In genomic region chr9:96207428-96207827, GRCm38 (mm10) we compare ENCODE assay signal across 24 mouse cellular contexts. TPM values are rescaled to one million over a fixed set of nuclear protein-coding genes. Genes with fewer than 3 reads are reported as not detected.
DNase-seq lines count a peak whose midpoint lies in the region; ATAC-seq and TF ChIP-seq lines count a peak whose summit lies in the region.
"Had no signal": no experiment of that assay in that cellular context is flagged by ENCODE, and none has a peak within 500 bp of the region (broad histone marks: within the 10 kb centered on the region; RNA-seq: fewer than 3 reads in every experiment).

No protein-coding gene starts in this region.

- no peaks in the 10 kb centered on the region for H3K9me3 ChIP-seq in MEL (replicated peaks; ENCODE audit: insufficient read depth, low read length)
- H3K9me3 ChIP-seq: embryonic facial prominence, embryonic 13.5 days; embryonic facial prominence, embryonic 15.5 days; forebrain, embryonic 13.5 days; forebrain, embryonic 15.5 days had no signal

- H3K4me1 ChIP-seq in MEL (ENCODE audit: control insufficient read depth in 1 of 2, insufficient read depth in 2 of 2, low read length in 2 of 2) = peaks cover 2 to 3% of the 10 kb centered on the region in 2 experiments; a peak in 2 of 4 replicates
- H3K4me1 ChIP-seq: embryonic facial prominence, embryonic 13.5 days; embryonic facial prominence, embryonic 15.5 days; forebrain, embryonic 13.5 days; forebrain, embryonic 15.5 days had no signal

- H3K4me3 ChIP-seq in MEL (ENCODE audit: control insufficient read depth in 1 of 2, insufficient read depth in 1 of 2, low read depth in 2 of 2, low read length in 2 of 2) = no peak overlapping the region
- H3K4me3 ChIP-seq: embryonic facial prominence, embryonic 13.5 days; embryonic facial prominence, embryonic 15.5 days; forebrain, embryonic 13.5 days; forebrain, embryonic 15.5 days had no signal

- TF ChIP-seq EP300 in MEL (IDR thresholded peaks at IDR 0.05; ENCODE audit: low read depth in 1 of 2, low read length in 2 of 2) = no peak

- no peak for TF ChIP-seq RAD21 in MEL (IDR thresholded peaks at IDR 0.05; ENCODE audit: low read depth, low read length)

- no peaks in the 10 kb centered on the region for H3K79me2 ChIP-seq in MEL (ENCODE audit: control insufficient read depth, insufficient read depth, low read length, poor library complexity)

- no peak overlapping the region for H3K9ac ChIP-seq in MEL (ENCODE audit: control insufficient read depth, low read depth, low read length, poor library complexity, severe bottlenecking)
- H3K9ac ChIP-seq: embryonic facial prominence, embryonic 13.5 days; embryonic facial prominence, embryonic 15.5 days; forebrain, embryonic 13.5 days; forebrain, embryonic 15.5 days; forebrain, postnatal 0 days had no signal

- no peak for TF ChIP-seq CTCF in MEL (IDR thresholded peaks at IDR 0.05 in 2 of 3, conservative IDR thresholded peaks at IDR 0.05 in 1 of 3; ENCODE audit: control insufficient read depth in 1 of 3, insufficient read depth in 1 of 3, low read depth in 2 of 3, low read length in 3 of 3, poor library complexity in 1 of 3, severe bottlenecking in 1 of 3)

- H3K27me3 ChIP-seq in MEL (ENCODE audit: control insufficient read depth in 1 of 2, insufficient read depth in 2 of 2, low read length in 2 of 2) = no peaks in the 10 kb centered on the region
- H3K27me3 ChIP-seq: embryonic facial prominence, embryonic 13.5 days; embryonic facial prominence, embryonic 15.5 days; forebrain, embryonic 13.5 days; forebrain, embryonic 15.5 days; Patski had no signal

- DNase-seq in MEL (ENCODE audit: low read depth, low spot score) (peak; percentile 58), liver (no peak)
- peak; percentile 51 for DNase-seq in brain, adult 2 months (ENCODE audit: low read depth, low spot score)
- DNase-seq in telencephalon, adult 2 months (ENCODE audit: low read depth, low spot score) = peak; percentile 39
- no peak for DNase-seq in left cerebral cortex, adult 8-10 months (ENCODE audit: low spot score in 2 of 2)
- DNase-seq in kidney, postnatal 36 days = no peak
- DNase-seq: adrenal gland, adult 8-10 months; adrenal gland, postnatal 14 days; adrenal gland, postnatal 36 days; cerebellum, adult 11 months; cerebellum, adult 18-20 months; cerebellum, adult 8-10 months; cerebellum, adult 9-11 months; cerebellum, postnatal 14 days; cerebellum, postnatal 36 days; embryo, embryonic 11 days; forebrain, postnatal 0 days had no signal

- TF ChIP-seq POLR2A in MEL (IDR thresholded peaks at IDR 0.05; ENCODE audit: control insufficient read depth in 1 of 2, insufficient read depth in 1 of 2, low read depth in 1 of 2, low read length in 2 of 2, poor library complexity in 1 of 2) = no peak

- peaks cover 0 to 7% of the 10 kb centered on the region in 2 experiments; a peak in 2 of 4 replicates for H3K36me3 ChIP-seq in MEL (ENCODE audit: control insufficient read depth in 1 of 2, insufficient read depth in 2 of 2, low read length in 2 of 2)
- H3K36me3 ChIP-seq: forebrain, embryonic 15.5 days had no signal

- ATAC-seq in megakaryocyte progenitor cell, adult 5-6 weeks (replicated peaks; ENCODE audit: poor library complexity) = peak; percentile 42; the same call in 1 of the 2 replicates
- ATAC-seq: activated CD4-positive, CD25-positive, alpha-beta regulatory T cell, adult 4 months; forebrain, embryonic 13.5 days; forebrain, embryonic 15.5 days; forebrain, postnatal 0 days; Patski had no signal

- H3K27ac ChIP-seq in MEL (ENCODE audit: control insufficient read depth, low read depth, low read length) = no peak overlapping the region
- H3K27ac ChIP-seq: embryonic facial prominence, embryonic 13.5 days; embryonic facial prominence, embryonic 15.5 days; forebrain, embryonic 13.5 days; forebrain, embryonic 15.5 days had no signal

TF ChIP-seq in MEL, 35 proteins besides CTCF, POLR2A, EP300 and RAD21:
- TF ChIP-seq POLR2AphosphoS5 (IDR thresholded peaks at IDR 0.05; ENCODE audit: borderline replicate concordance, low read depth, low read length) (no peak), POLR2AphosphoS2 (IDR thresholded peaks at IDR 0.05; ENCODE audit: low read length) (no peak), GATA1 (IDR thresholded peaks at IDR 0.05; ENCODE audit: low read depth, low read length) (peak; percentile 44; the same call in 1 of the 2 replicates), CHD2 (IDR thresholded peaks at IDR 0.05; ENCODE audit: low read length) (no peak), RCOR1 (IDR thresholded peaks at IDR 0.05; ENCODE audit: low read depth, low read length) (no peak)

RNA-seq across cellular contexts. Expression of gene Tfdp2, which starts 11.4 kb away (rescaled TPM):
- total RNA-seq in MEL (2012; rRNA removed) = 7.7 TPM in 2 replicates
- 10 to 100 TPM in 1 of 2 experiments, not detected in 1; 15.4 TPM for polyA plus RNA-seq in MEL (2012; ENCODE audit: insufficient read depth in 1 of 2, insufficient read length in 2 of 2, low read depth in 1 of 2, low replicate concordance in 2 of 2, missing spikeins in 1 of 2)
- 25.2 and 26.1 TPM in 2 replicates for total RNA-seq in megakaryocyte progenitor cell, adult 5-6 weeks (2015)
- 35.0 and 36.6 TPM in 2 replicates for total RNA-seq in megakaryocyte progenitor cell, adult 5-6 weeks (2017)
- total RNA-seq in left cerebral cortex, adult 8-10 months (2022) = 10 to 100 TPM; 32.3 to 41.4 (median 38.6) TPM

Comparison
In these comparisons a context has a peak if more than half of its experiments do, and no peak if none do; other contexts are left out.
1. DNase-seq: peak in MEL (single experiment), brain, adult 2 months (single experiment) and telencephalon, adult 2 months (single experiment); none in liver (single experiment), left cerebral cortex, adult 8-10 months (0 of 2) and kidney, postnatal 36 days (0 of 2).